Mouse (Mus musculus): ENCODE data around the gene Pou3f1. TPM values are rescaled to one million over a fixed set of nuclear protein-coding genes. Genes with fewer than 3 reads are reported as not detected.
A peak's percentile ranks its signal among the peaks of the same experiment; 100 is the strongest.

Gene Pou3f1
- polyA plus RNA-seq, 1 experiment from 2014 or later: 0.21 TPM

- no peak overlapping the region for H3K9ac ChIP-seq (ENCODE audit: low read depth, low read length)
- no peak overlapping the region for H3K4me3 ChIP-seq (ENCODE audit: low read depth, low read length)
- 72% methylated on average over 9 of the region's 9 CpGs for WGBS (ENCODE audit: insufficient replicate concordance)
- H3K27me3 ChIP-seq (ENCODE audit: control insufficient read depth, insufficient read depth, low read length): peaks cover 20% of the 10 kb centered on the region
- no peak for ATAC-seq (replicated peaks; ENCODE audit: insufficient number of reproducible peaks, low FRiP score, low TSS enrichment)
- H3K4me1 ChIP-seq (ENCODE audit: control insufficient read depth, insufficient read depth, low read length): peaks cover 22% of the 10 kb centered on the region
- H3K9me3 ChIP-seq (replicated peaks; ENCODE audit: control insufficient read depth, low read length): no peaks in the 10 kb centered on the region
- H3K4me2 ChIP-seq: no peak overlapping the region
- H3K27ac ChIP-seq (ENCODE audit: low read depth, low read length): no peak overlapping the region
- H3K36me3 ChIP-seq (ENCODE audit: control insufficient read depth, insufficient read depth, low read length): no peaks in the 10 kb centered on the region
These were observed 12.7 kb upstream of the Pou3f1 start for GRCm38 (mm10) chr4:124643859-124644258.

GRCm38 (mm10) chr4:124644974-124645433 lies 11.6 kb upstream of the Pou3f1 start:
- H3K27ac ChIP-seq (ENCODE audit: low read depth, low read length): no peak overlapping the region
- peak; percentile 74 for ATAC-seq (replicated peaks; ENCODE audit: insufficient number of reproducible peaks, low FRiP score, low TSS enrichment)
- WGBS (ENCODE audit: insufficient replicate concordance): 10% methylated on average over 3 of the region's 3 CpGs

GRCm38 (mm10) chr4:124646591-124646990 lies 10.0 kb upstream of the Pou3f1 start:
- H3K4me2 ChIP-seq: peak overlapping the region; percentile 44
- WGBS (ENCODE audit: insufficient replicate concordance): 9% methylated on average over 8 of the region's 8 CpGs
- no peak overlapping the region for H3K9ac ChIP-seq (ENCODE audit: low read depth, low read length)
- no peak for ATAC-seq (replicated peaks; ENCODE audit: insufficient number of reproducible peaks, low FRiP score, low TSS enrichment)
- H3K9me3 ChIP-seq (replicated peaks; ENCODE audit: control insufficient read depth, low read length): no peaks in the 10 kb centered on the region
- H3K27ac ChIP-seq (ENCODE audit: low read depth, low read length): no peak overlapping the region
- peaks cover 18% of the 10 kb centered on the region for H3K4me1 ChIP-seq (ENCODE audit: control insufficient read depth, insufficient read depth, low read length)
- no peaks in the 10 kb centered on the region for H3K36me3 ChIP-seq (ENCODE audit: control insufficient read depth, insufficient read depth, low read length)
- H3K27me3 ChIP-seq (ENCODE audit: control insufficient read depth, insufficient read depth, low read length): peaks cover 9% of the 10 kb centered on the region; the same call in 1 of the 2 replicates
- H3K4me3 ChIP-seq (ENCODE audit: low read depth, low read length): no peak overlapping the region

More at GRCm38 (mm10) chr4:124644974-124645433, 11.6 kb upstream of the Pou3f1 start:
- Histone ChIP-seq H3K4me1 (ENCODE audit: control insufficient read depth, insufficient read depth, low read length) (peaks cover 18% of the 10 kb centered on the region), H3K9ac (ENCODE audit: low read depth, low read length) (no peak overlapping the region), H3K27me3 (ENCODE audit: control insufficient read depth, insufficient read depth, low read length) (peaks cover 18% of the 10 kb centered on the region), H3K4me2 (no peak overlapping the region), H3K9me3 (replicated peaks; ENCODE audit: control insufficient read depth, low read length) (no peaks in the 10 kb centered on the region), H3K36me3 (ENCODE audit: control insufficient read depth, insufficient read depth, low read length) (no peaks in the 10 kb centered on the region), H3K4me3 (ENCODE audit: low read depth, low read length) (no peak overlapping the region)

- Histone ChIP-seq H3K27me3 (ENCODE audit: control insufficient read depth, insufficient read depth, low read length) (peaks cover 9% of the 10 kb centered on the region; the same call in 1 of the 2 replicates), H3K4me2 (no peak overlapping the region), H3K36me3 (ENCODE audit: control insufficient read depth, insufficient read depth, low read length) (no peaks in the 10 kb centered on the region), H3K27ac (ENCODE audit: low read depth, low read length) (no peak overlapping the region), H3K4me3 (ENCODE audit: low read depth, low read length) (no peak overlapping the region), H3K9ac (ENCODE audit: low read depth, low read length) (no peak overlapping the region), H3K9me3 (replicated peaks; ENCODE audit: control insufficient read depth, low read length) (no peaks in the 10 kb centered on the region), H3K4me1 (ENCODE audit: control insufficient read depth, insufficient read depth, low read length) (peaks cover 28% of the 10 kb centered on the region)
- no peak for ATAC-seq (replicated peaks; ENCODE audit: insufficient number of reproducible peaks, low FRiP score, low TSS enrichment)
- 29% methylated on average over 5 of the region's 5 CpGs for WGBS (ENCODE audit: insufficient replicate concordance)
These were observed 8.7 kb upstream of the Pou3f1 start for GRCm38 (mm10) chr4:124647909-124648308.

- Histone ChIP-seq H3K4me1 (ENCODE audit: control insufficient read depth, insufficient read depth, low read length) (peaks cover 23% of the 10 kb centered on the region), H3K27me3 (ENCODE audit: control insufficient read depth, insufficient read depth, low read length) (peaks cover 46% of the 10 kb centered on the region), H3K9me3 (replicated peaks; ENCODE audit: control insufficient read depth, low read length) (no peaks in the 10 kb centered on the region), H3K27ac (ENCODE audit: low read depth, low read length) (peak overlapping the region; percentile 25; the same call in 1 of the 2 replicates), H3K4me3 (ENCODE audit: low read depth, low read length) (no peak overlapping the region), H3K4me2 (peak overlapping the region; percentile 36), H3K9ac (ENCODE audit: low read depth, low read length) (no peak overlapping the region), H3K36me3 (ENCODE audit: control insufficient read depth, insufficient read depth, low read length) (no peaks in the 10 kb centered on the region)
- WGBS (ENCODE audit: insufficient replicate concordance): 7% methylated on average over 9 of the region's 9 CpGs
- ATAC-seq (replicated peaks; ENCODE audit: insufficient number of reproducible peaks, low FRiP score, low TSS enrichment): peak; percentile 62
These were observed 3.7 kb upstream of the Pou3f1 start for GRCm38 (mm10) chr4:124652886-124653285.

GRCm38 (mm10) chr4:124656854-124657650 lies 445 bp downstream of the Pou3f1 start:
- ATAC-seq (replicated peaks; ENCODE audit: insufficient number of reproducible peaks, low FRiP score, low TSS enrichment): peak; percentile 80
- Histone ChIP-seq H3K4me1 (ENCODE audit: control insufficient read depth, insufficient read depth, low read length) (peaks cover 25% of the 10 kb centered on the region), H3K4me2 (peak overlapping the region; percentile 100), H3K27ac (ENCODE audit: low read depth, low read length) (no peak overlapping the region), H3K9me3 (replicated peaks; ENCODE audit: control insufficient read depth, low read length) (no peaks in the 10 kb centered on the region), H3K36me3 (ENCODE audit: control insufficient read depth, insufficient read depth, low read length) (no peaks in the 10 kb centered on the region), H3K27me3 (ENCODE audit: control insufficient read depth, insufficient read depth, low read length) (peaks cover 76% of the 10 kb centered on the region), H3K4me3 (ENCODE audit: low read depth, low read length) (peak overlapping the region; percentile 72), H3K9ac (ENCODE audit: low read depth, low read length) (peak overlapping the region; percentile 56; the same call in 1 of the 2 replicates)
- whole genome bisulfite sequencing (ENCODE audit: insufficient replicate concordance): under 1% methylated on average over 77 of the region's 92 CpGs

GRCm38 (mm10) chr4:124657781-124658180 lies 1.2 kb downstream of the Pou3f1 start:
- no peak for ATAC-seq (replicated peaks; ENCODE audit: insufficient number of reproducible peaks, low FRiP score, low TSS enrichment)
- Histone ChIP-seq H3K4me3 (ENCODE audit: low read depth, low read length) (peak overlapping the region; percentile 72), H3K9me3 (replicated peaks; ENCODE audit: control insufficient read depth, low read length) (no peaks in the 10 kb centered on the region), H3K9ac (ENCODE audit: low read depth, low read length) (no peak overlapping the region; the same call in 1 of the 2 replicates), H3K36me3 (ENCODE audit: control insufficient read depth, insufficient read depth, low read length) (no peaks in the 10 kb centered on the region), H3K4me2 (peak overlapping the region; percentile 100), H3K27ac (ENCODE audit: low read depth, low read length) (no peak overlapping the region), H3K27me3 (ENCODE audit: control insufficient read depth, insufficient read depth, low read length) (peaks cover 83% of the 10 kb centered on the region), H3K4me1 (ENCODE audit: control insufficient read depth, insufficient read depth, low read length) (peaks cover 18% of the 10 kb centered on the region)
- 1% methylated on average over 36 of the region's 61 CpGs for WGBS (ENCODE audit: insufficient replicate concordance)

GRCm38 (mm10) chr4:124658412-124658851 lies 1.8 kb downstream of the Pou3f1 start:
- Histone ChIP-seq H3K4me2 (peak overlapping the region; percentile 100), H3K27ac (ENCODE audit: low read depth, low read length) (no peak overlapping the region), H3K36me3 (ENCODE audit: control insufficient read depth, insufficient read depth, low read length) (no peaks in the 10 kb centered on the region), H3K9ac (ENCODE audit: low read depth, low read length) (no peak overlapping the region), H3K4me1 (ENCODE audit: control insufficient read depth, insufficient read depth, low read length) (peaks cover 11% of the 10 kb centered on the region), H3K4me3 (ENCODE audit: low read depth, low read length) (peak overlapping the region; percentile 72), H3K27me3 (ENCODE audit: control insufficient read depth, insufficient read depth, low read length) (peaks cover 90% of the 10 kb centered on the region), H3K9me3 (replicated peaks; ENCODE audit: control insufficient read depth, low read length) (no peaks in the 10 kb centered on the region)
- WGBS (ENCODE audit: insufficient replicate concordance): 1% methylated on average over 39 of the region's 39 CpGs
- no peak for ATAC-seq (replicated peaks; ENCODE audit: insufficient number of reproducible peaks, low FRiP score, low TSS enrichment)
